Mouse (Mus musculus) kidney, adult 2 months (tissue): ENCODE measurements at regions not wholly inside any gene's neighbourhood (a gene's known extent, or its start where the extent isn't known, plus 50 kb on each side); places are given as distances from the start of the nearest gene placed in this dataset.

ENCODE experiments used
- CTCF ChIP-seq: fragments of 200-500 bp; conservative IDR thresholded peaks from 2 replicates; pipeline ENCODE4 v1.5.1; 2011; ENCODE audit warnings: low read depth, mild to moderate bottlenecking, control low read depth, low read length, moderate library complexity, mixed read lengths; ENCODE audit not compliant: insufficient read depth, insufficient read length
- POLR2A ChIP-seq: fragments of 200-500 bp; IDR thresholded peaks from one replicate; pipeline ENCODE4 v1.6.1; 2011; ENCODE audit warnings: low read depth, low read length, control low read depth

GRCm38 (mm10) chr13:37503449-37503848 lies 158.4 kb downstream of the Ly86 start:
- TF ChIP-seq POLR2A (no peak), CTCF (no peak)
